Mouse (Mus musculus) common myeloid progenitor, adult 5-6 weeks (primary cell): ENCODE results near the gene Cnih4. TPM values are rescaled to one million over a fixed set of nuclear protein-coding genes. Genes with fewer than 3 reads are reported as not detected.
A peak's percentile ranks its signal among the peaks of the same experiment; 100 is the strongest.

Source experiments
- ATAC-seq: replicated peaks from 2 replicates; pipeline ENCODE4 v1.8.0; 2016; ENCODE audit warnings: low read depth, mild to moderate bottlenecking, moderate TSS enrichment, inconsistent platforms; ENCODE audit not compliant: poor library complexity, severe bottlenecking
- total RNA-seq: library from RNA; stranded (forward); fragments of 200-1000, 187-1606 nt; gene quantifications from 2 replicates; pipeline ENCODE4 v1.2.3, GENCODE M21; 2017

Gene Cnih4
- total RNA-seq, 1 experiment from 2014 or later = 85.3 TPM

DNA sequence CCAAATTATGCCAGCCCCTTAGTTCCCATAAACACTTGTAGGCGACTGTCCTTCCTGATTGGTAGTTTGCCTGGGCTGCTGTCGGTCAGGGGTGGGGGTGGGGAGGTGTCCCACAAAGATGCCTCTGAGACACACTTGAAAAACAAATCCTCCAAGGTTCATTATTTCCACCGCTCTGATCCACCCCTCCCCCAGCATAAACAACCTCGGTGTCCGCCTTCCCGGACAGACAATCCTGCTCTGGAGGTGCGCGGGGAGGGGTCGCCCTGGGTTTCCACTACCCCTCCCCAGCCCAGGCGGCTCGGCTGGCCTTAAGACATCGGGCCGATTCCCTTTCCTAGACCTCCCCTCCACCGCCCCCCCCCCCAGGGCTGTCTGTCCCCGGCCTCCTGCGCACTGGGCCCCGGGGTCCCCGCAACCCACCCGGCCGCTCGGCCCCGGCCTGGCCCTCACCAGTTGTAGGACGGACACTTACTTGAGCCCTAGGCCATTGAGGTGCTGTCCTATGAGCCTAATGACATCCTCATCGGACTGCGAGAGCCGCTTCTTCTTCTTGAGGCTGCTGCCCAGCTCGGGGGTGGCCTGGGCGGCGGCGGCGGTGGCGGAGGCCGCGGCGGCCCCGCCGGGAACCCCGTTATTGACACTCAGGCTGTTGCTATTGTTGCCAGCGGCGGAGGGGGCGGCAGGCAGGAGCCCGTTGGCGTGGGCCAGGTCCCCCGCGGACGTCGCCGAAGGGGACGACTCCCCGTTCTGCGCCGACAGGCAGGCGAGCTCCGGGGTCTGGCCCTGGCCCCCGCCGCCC lies 66.3 kb downstream of the Cnih4 start:
- ATAC-seq = 0 out of 2 replicates have a peak, but pooled peaks have one; percentile 19

GRCm38 (mm10) chr1:181211403-181211919 lies 67.0 kb downstream of the Cnih4 start:
- no peak for ATAC-seq

GRCm38 (mm10) chr1:181211920-181212633 lies 67.6 kb downstream of the Cnih4 start, which contains the start of gene Wdr26:
Wdr26 (minus strand) TSS chr1:181212001.
- ATAC-seq = peak; percentile 75

DNA sequence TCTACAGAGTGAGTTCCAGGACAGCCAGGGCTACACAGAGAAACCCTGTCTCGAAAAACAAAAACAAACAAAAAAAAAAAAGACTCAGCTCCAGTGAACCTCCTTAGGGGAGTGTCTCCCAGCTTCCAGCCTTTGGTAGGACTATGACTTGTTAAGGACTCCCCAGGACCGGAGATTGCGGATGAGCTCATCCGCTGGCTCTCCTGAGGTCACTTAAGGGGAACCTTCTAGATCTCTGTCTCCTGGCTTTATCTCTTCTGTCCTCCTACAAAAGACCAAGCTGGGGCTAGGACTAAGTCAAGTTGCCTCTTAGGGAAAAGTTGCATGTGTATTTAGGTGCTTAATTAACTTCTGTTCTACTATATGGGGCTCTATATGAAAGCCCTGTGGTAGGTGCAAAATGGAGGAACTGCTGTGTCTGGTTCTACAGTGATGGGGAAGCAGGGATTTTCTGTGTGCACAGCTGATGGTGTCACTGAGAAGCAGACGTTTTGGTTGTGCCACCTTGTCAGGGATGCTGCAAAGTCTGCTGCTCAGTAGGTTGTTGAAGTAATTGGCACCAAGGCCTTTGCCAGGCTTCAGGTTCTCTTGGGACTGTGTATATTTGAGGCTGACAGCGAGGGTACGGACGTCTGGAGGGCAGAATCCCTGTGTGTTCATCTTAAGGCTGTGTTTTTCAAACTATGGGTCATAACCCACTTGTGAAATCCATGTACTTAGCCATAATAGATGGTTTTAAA lies 70.0 kb downstream of the Cnih4 start:
- ATAC-seq = no peak

DNA sequence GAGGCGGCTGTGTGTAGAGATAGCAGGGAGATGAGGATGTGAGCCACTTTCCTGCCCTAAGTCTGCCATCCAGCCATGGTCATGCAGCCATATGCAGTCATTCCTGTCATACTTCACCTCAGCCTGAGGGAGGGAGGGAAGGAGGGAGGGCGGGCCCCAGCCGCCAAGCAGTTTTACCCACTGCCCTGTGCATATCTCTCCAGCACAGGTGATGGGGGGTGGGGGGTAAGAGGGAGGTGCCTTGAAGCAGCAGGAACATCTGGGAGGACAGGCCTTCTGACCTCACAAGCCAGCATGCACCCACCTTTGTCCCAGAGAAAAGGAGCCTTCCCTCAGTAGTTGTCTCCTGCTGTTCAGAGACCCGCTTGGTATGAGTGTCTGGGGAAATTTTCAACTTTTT lies 71.8 kb downstream of the Cnih4 start:
- ATAC-seq = peak; percentile 45; the same call in 1 of the 2 replicates

Other genes starting within 250 kb of the Cnih4 start
- gene Pycr2, start 240.4 kb upstream of the Cnih4 start, total RNA-seq = 20.5 and 30.5 TPM in 2 replicates
- 0.82 and 3.3 TPM in 2 replicates for gene Lefty1, start 209.7 kb upstream of the Cnih4 start, total RNA-seq
- 9.7 and 11.6 TPM in 2 replicates for gene Tmem63a, start 202.3 kb upstream of the Cnih4 start, total RNA-seq
- gene Ephx1, start 123.8 kb upstream of the Cnih4 start, total RNA-seq = 1.1 TPM in 1 of 2 replicates, not detected in the other
- gene 9130409I23Rik, start 93.5 kb upstream of the Cnih4 start, total RNA-seq = not detected in 2 replicates
- 26.1 and 33.6 TPM in 2 replicates for gene Nvl, start 489 bp upstream of the Cnih4 start, total RNA-seq
- gene Wdr26, start 67.3 kb downstream of the Cnih4 start, total RNA-seq = 107 and 130 TPM in 2 replicates
- 0.09 TPM in 1 of 2 replicates, not detected in the other for gene Cnih3, start 207.9 kb downstream of the Cnih4 start, total RNA-seq